Mouse (Mus musculus) ES-Bruce4 (cell line): ENCODE results near the gene Gfod1.

Source experiments
- CTCF ChIP-seq: IDR thresholded peaks from one replicate; pipeline ENCODE4 v1.8.1; 2011; ENCODE audit warnings: low read depth, low read length
- EP300 ChIP-seq: IDR thresholded peaks from 2 replicates; pipeline ENCODE4 v1.6.1; 2011; ENCODE audit warnings: low read depth, low read length; ENCODE audit not compliant: insufficient read depth

- no peak for TF ChIP-seq EP300
- no peak for TF ChIP-seq CTCF
Measured at GRCm38 (mm10) chr13:43235586-43235910, 68.4 kb downstream of the Gfod1 start.
